Mouse (Mus musculus): Measurements from ENCODE around the gene Lrba. TPM values are rescaled to one million over a fixed set of nuclear protein-coding genes. Genes with fewer than 3 reads are reported as not detected.

Gene Lrba
- polyA plus RNA-seq, 1 experiment from 2014 or later = 6.0 TPM

GRCm38 (mm10) chr3:86832115-86832514 lies 607.6 kb downstream of the Lrba start:
- H3K27me3 ChIP-seq (ENCODE audit: insufficient read depth, low read length) = no peaks in the 10 kb centered on the region
- H3K27ac ChIP-seq (ENCODE audit: low read length) = no peak overlapping the region
- no peaks in the 10 kb centered on the region for H3K9me3 ChIP-seq (ENCODE audit: low read length)
- no peaks in the 10 kb centered on the region for H3K36me3 ChIP-seq (ENCODE audit: insufficient read depth, low read length)
- no peak overlapping the region for H3K9ac ChIP-seq (replicated peaks; ENCODE audit: low read length)
- no peak overlapping the region for H3K4me2 ChIP-seq (replicated peaks; ENCODE audit: low read depth, low read length)
- ATAC-seq (ENCODE audit: low FRiP score, low TSS enrichment) = no peak
- 52% methylated on average over 8 of the region's 8 CpGs for WGBS
- no peak overlapping the region for H3K4me3 ChIP-seq (ENCODE audit: low read length)
- H3K4me1 ChIP-seq (ENCODE audit: insufficient read depth, low read length) = no peaks in the 10 kb centered on the region

Other genes with a start within 250 kb of the Lrba start
- 0.19 and 0.27 TPM in 2 replicates for gene Prss48, start 222.2 kb upstream of the Lrba start, polyA plus RNA-seq (2015; fragmentation: Nextera tagmentation; extraction: Ambion mirVana)
- 1,116 and 1,127 TPM in 2 replicates for gene Rps3a1, start 82.0 kb upstream of the Lrba start, polyA plus RNA-seq (2015; fragmentation: Nextera tagmentation; extraction: Ambion mirVana)